Mouse (Mus musculus) neural tube, embryonic 11.5 days (tissue): ENCODE results near the gene Pcnt. TPM values are rescaled to one million over a fixed set of nuclear protein-coding genes. Genes with fewer than 3 reads are reported as not detected.

ENCODE experiments used
- ATAC-seq: fragments of 200-750 bp; cut with Nextera tagmentation; 2 replicates; pipeline ENCODE4 v1.8.0; 2017; ENCODE audit warnings: moderate number of reproducible peaks, mild to moderate bottlenecking, moderate TSS enrichment, moderate library complexity; ENCODE audit not compliant: insufficient read depth, low FRiP score, low TSS enrichment
- DNase-seq: peaks from one replicate; pipeline ENCODE4 v3.0.0-alpha.2; 2015; ENCODE audit warnings: low spot score
- H3K27ac ChIP-seq: fragments of 300-500 bp; sonication (generic); 2 replicates; pipeline ENCODE4 v1.5.1; 2014; ENCODE audit warnings: low read depth, mild to moderate bottlenecking, low read length
- H3K27me3 ChIP-seq: fragments of 300-500 bp; sonication (generic); 2 replicates; pipeline ENCODE4 v1.6.1; 2014; ENCODE audit warnings: mild to moderate bottlenecking, low read length, mixed read lengths; ENCODE audit not compliant: control insufficient read depth, insufficient read depth
- H3K36me3 ChIP-seq: fragments of 300-500 bp; sonication (generic); 2 replicates; pipeline ENCODE4 v1.6.1; 2014; ENCODE audit warnings: mild to moderate bottlenecking, low read length, moderate library complexity, mixed read lengths; ENCODE audit not compliant: control insufficient read depth, insufficient read depth
- H3K4me1 ChIP-seq: fragments of 300-500 bp; sonication (generic); 2 replicates; pipeline ENCODE4 v1.6.1; 2014; ENCODE audit warnings: low read length, mixed read lengths; ENCODE audit not compliant: control insufficient read depth, insufficient read depth
- H3K4me2 ChIP-seq: fragments of 300-500 bp; sonication (generic); 2 replicates; pipeline ENCODE4 v1.6.1; 2014; ENCODE audit warnings: low read depth, mild to moderate bottlenecking, moderate library complexity
- H3K4me3 ChIP-seq: fragments of 300-500 bp; sonication (generic); 2 replicates; pipeline ENCODE4 v1.5.1; 2014; ENCODE audit warnings: low read depth, low read length
- H3K9ac ChIP-seq: fragments of 300-500 bp; sonication (generic); 2 replicates; pipeline ENCODE4 v1.6.1; 2014; ENCODE audit warnings: mild to moderate bottlenecking, low read length
- H3K9me3 ChIP-seq: fragments of 300-500 bp; sonication (generic); 2 replicates; pipeline ENCODE4 v1.6.1; 2016; ENCODE audit warnings: low read length; ENCODE audit not compliant: control insufficient read depth
- WGBS: fragments of 180-500 bp; shearing (Covaris S2); extraction: QIAGEN DNeasy Blood & Tissue Kit; methylation state at CpG from one replicate; pipeline ENCODE4 v1.1.7; 2014; 5-methylcytosine and 5-hydroxymethylcytosine counted together
- polyA plus RNA-seq: library from polyadenylated mRNA; unstranded; fragments of >200 nt; fragmentation: Nextera tagmentation; extraction: Ambion mirVana; gene quantifications from 2 replicates; pipeline ENCODE4 v1.2.1, GENCODE M21; 2014

Pcnt gene
- polyA plus RNA-seq, 1 experiment from 2014 or later = 15.6 TPM

- Histone ChIP-seq H3K9me3 (no peaks in the 10 kb centered on the region), H3K36me3 (0 out of 2 replicates have a peak, but pooled peaks cover 2% of the 10 kb centered on the region), H3K27me3 (no peaks in the 10 kb centered on the region), H3K4me3 (no peak overlapping the region), H3K27ac (no peak overlapping the region), H3K9ac (no peak overlapping the region), H3K4me1 (0 out of 2 replicates have a peak, but pooled peaks cover 5% of the 10 kb centered on the region), H3K4me2 (peak overlapping the region; percentile 81)
- DNase-seq (no peak), ATAC-seq (no peak)
- 26% methylated on average over 8 of the region's 8 CpGs for WGBS
Measured at GRCm38 (mm10) chr10:76346043-76346491, 96.5 kb downstream of the Pcnt start.

GRCm38 (mm10) chr10:76345540-76345902 lies 97.1 kb downstream of the Pcnt start:
- no peak; the same call in 1 of the 2 replicates for ATAC-seq
- Histone ChIP-seq H3K4me1 (0 out of 2 replicates have a peak, but pooled peaks cover 5% of the 10 kb centered on the region), H3K4me2 (peak overlapping the region; percentile 81), H3K9ac (peak overlapping the region; percentile 54), H3K4me3 (peak overlapping the region; percentile 79), H3K27ac (no peak overlapping the region), H3K36me3 (0 out of 2 replicates have a peak, but pooled peaks cover under 1% of the 10 kb centered on the region), H3K9me3 (no peaks in the 10 kb centered on the region), H3K27me3 (no peaks in the 10 kb centered on the region)
- no peak for DNase-seq
- WGBS = 7% methylated on average over 12 of the region's 12 CpGs

- DNase-seq = peak; percentile 95
- no peaks in the 10 kb centered on the region for H3K36me3 ChIP-seq
- ATAC-seq = peak; percentile 92
- peak within 1 kb of the TSS; percentile 81 for H3K4me2 ChIP-seq
- no peaks in the 10 kb centered on the region for H3K9me3 ChIP-seq
- peak within 1 kb of the TSS; percentile 79 for H3K4me3 ChIP-seq
- peak within 1 kb of the TSS; percentile 85 for H3K27ac ChIP-seq
- peak within 1 kb of the TSS; percentile 90 for H3K9ac ChIP-seq
- no peaks in the 10 kb centered on the region for H3K27me3 ChIP-seq
- WGBS = under 1% methylated on average over 80 of the region's 94 CpGs
- H3K4me1 ChIP-seq = 0 out of 2 replicates have a peak, but pooled peaks cover 5% of the 10 kb centered on the region
Measured at GRCm38 (mm10) chr10:76344711-76345539, 97.7 kb downstream of the Pcnt start, which contains the start of gene Dip2a. Dip2a (minus strand) TSS chr10:76345291.

- no peak overlapping the region for H3K27ac ChIP-seq
- H3K4me2 ChIP-seq = no peak overlapping the region
- WGBS = 50% methylated on average over 4 of the region's 4 CpGs
- ATAC-seq (no peak), DNase-seq (no peak)
- H3K9me3 ChIP-seq = no peaks in the 10 kb centered on the region
- no peaks in the 10 kb centered on the region for H3K36me3 ChIP-seq
- no peak overlapping the region for H3K4me3 ChIP-seq
- no peak overlapping the region for H3K9ac ChIP-seq
- no peaks in the 10 kb centered on the region for H3K4me1 ChIP-seq
- H3K27me3 ChIP-seq = no peaks in the 10 kb centered on the region
Measured at GRCm38 (mm10) chr10:76334350-76334749, 108.2 kb downstream of the Pcnt start.

- DNase-seq = no peak
- Histone ChIP-seq H3K4me3 (no peak overlapping the region), H3K4me1 (no peaks in the 10 kb centered on the region), H3K9me3 (no peaks in the 10 kb centered on the region), H3K36me3 (no peaks in the 10 kb centered on the region), H3K4me2 (no peak overlapping the region), H3K9ac (no peak overlapping the region), H3K27ac (no peak overlapping the region), H3K27me3 (no peaks in the 10 kb centered on the region)
- no peak for ATAC-seq
- 54% methylated on average over 2 of the region's 2 CpGs for WGBS
Measured at GRCm38 (mm10) chr10:76332040-76332439, 110.5 kb downstream of the Pcnt start.

- no peak overlapping the region for H3K9ac ChIP-seq
- H3K36me3 ChIP-seq = no peaks in the 10 kb centered on the region
- DNase-seq (no peak), ATAC-seq (no peak)
- no peak overlapping the region for H3K27ac ChIP-seq
- H3K27me3 ChIP-seq = no peaks in the 10 kb centered on the region
- H3K4me2 ChIP-seq = no peak overlapping the region
- WGBS = 92% methylated on average over 4 of the region's 4 CpGs
- H3K9me3 ChIP-seq = no peaks in the 10 kb centered on the region
- H3K4me3 ChIP-seq = no peak overlapping the region
- no peaks in the 10 kb centered on the region for H3K4me1 ChIP-seq
Measured at GRCm38 (mm10) chr10:76329093-76329492, 113.5 kb downstream of the Pcnt start.

- Histone ChIP-seq H3K4me1 (no peaks in the 10 kb centered on the region), H3K36me3 (no peaks in the 10 kb centered on the region), H3K4me3 (no peak overlapping the region), H3K9me3 (no peaks in the 10 kb centered on the region), H3K9ac (no peak overlapping the region), H3K27me3 (no peaks in the 10 kb centered on the region), H3K4me2 (no peak overlapping the region), H3K27ac (no peak overlapping the region)
- no peak for ATAC-seq
- WGBS = 95% methylated on average over 3 of the region's 3 CpGs
- DNase-seq = no peak
Measured at GRCm38 (mm10) chr10:76328574-76328973, 114.0 kb downstream of the Pcnt start.

- Histone ChIP-seq H3K9ac (no peak overlapping the region), H3K4me3 (no peak overlapping the region), H3K36me3 (no peaks in the 10 kb centered on the region), H3K9me3 (no peaks in the 10 kb centered on the region), H3K4me1 (no peaks in the 10 kb centered on the region), H3K27me3 (no peaks in the 10 kb centered on the region), H3K4me2 (no peak overlapping the region), H3K27ac (no peak overlapping the region)
- WGBS = 71% methylated on average over 6 of the region's 6 CpGs
- no peak for DNase-seq
- no peak for ATAC-seq
Measured at GRCm38 (mm10) chr10:76326304-76327006, 116.1 kb downstream of the Pcnt start.
